Mouse (Mus musculus) liver, adult 2 months (tissue): ENCODE results near the gene Dda1.
A peak's percentile ranks its signal among the peaks of the same experiment; 100 is the strongest.

Source experiments
- CTCF ChIP-seq: fragments of 200-500 bp; IDR thresholded peaks from 2 replicates; pipeline ENCODE4 v1.5.1; 2011; ENCODE audit warnings: low read depth, low read length, control low read depth
- POLR2A ChIP-seq: fragments of 200-500 bp; IDR thresholded peaks from 2 replicates; pipeline ENCODE4 v1.6.1; 2011; ENCODE audit warnings: low read length, control low read depth; ENCODE audit not compliant: insufficient read depth; ENCODE audit errors: extremely low read depth

GRCm38 (mm10) chr8:71472601-71473386 lies 3.8 kb downstream of the Dda1 start:
- TF ChIP-seq CTCF (peak; percentile 41; the same call in 1 of the 2 replicates), POLR2A (no peak)
